Mouse (Mus musculus) left cerebral cortex, postnatal 36 days (tissue): ENCODE measurements around the gene Esp15. TPM values are rescaled to one million over a fixed set of nuclear protein-coding genes. Genes with fewer than 3 reads are reported as not detected.
"Not testable (repeated sequence)": the region's sequence is repeated elsewhere in the genome, so short reads cannot be mapped to it uniquely, and the experiment has no call there.

ENCODE experiments used
- DNase-seq, 2 experiments: peaks; one replicate each; pipeline ENCODE4 v3.0.0; 2021 to 2022; ENCODE audit warnings: low spot score in 2 of 2, mixed read lengths in 1 of 2
- intact Hi-C: fragments of 180-260 bp; cut with DNase I; formaldehyde crosslinking; loops from one replicate; pipeline ENCODE4 v1.15.1; 2025
- total RNA-seq, 2 experiments: library from RNA; stranded (reverse); gene quantifications; 2 replicates each; pipeline ENCODE4 v1.2.3; 2021

Esp15 gene
- total RNA-seq: not detected

DNA sequence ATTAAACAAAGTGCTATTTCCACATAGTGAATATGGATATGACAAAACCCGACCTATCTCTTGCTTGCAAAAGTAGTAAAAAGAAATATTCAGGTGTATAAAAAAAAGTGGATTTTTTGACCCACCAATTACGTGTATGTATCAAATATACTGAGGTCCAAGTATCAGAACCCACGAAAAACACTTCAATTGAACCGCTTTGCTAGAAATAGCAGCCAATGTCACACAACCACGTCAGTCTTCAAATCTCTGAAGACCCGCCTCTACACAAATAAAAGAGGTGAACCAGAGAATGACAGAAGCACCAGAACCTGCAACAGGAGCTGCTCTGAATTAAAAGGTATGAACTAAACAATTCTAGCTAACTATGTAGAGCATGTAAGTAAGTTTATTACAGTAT, at the start of gene Esp15:
Esp15 (plus strand) TSS at position 301 of the 400 bp plus-strand sequence.
- DNase-seq, intact Hi-C loops: not testable (repeated sequence)

DNA sequence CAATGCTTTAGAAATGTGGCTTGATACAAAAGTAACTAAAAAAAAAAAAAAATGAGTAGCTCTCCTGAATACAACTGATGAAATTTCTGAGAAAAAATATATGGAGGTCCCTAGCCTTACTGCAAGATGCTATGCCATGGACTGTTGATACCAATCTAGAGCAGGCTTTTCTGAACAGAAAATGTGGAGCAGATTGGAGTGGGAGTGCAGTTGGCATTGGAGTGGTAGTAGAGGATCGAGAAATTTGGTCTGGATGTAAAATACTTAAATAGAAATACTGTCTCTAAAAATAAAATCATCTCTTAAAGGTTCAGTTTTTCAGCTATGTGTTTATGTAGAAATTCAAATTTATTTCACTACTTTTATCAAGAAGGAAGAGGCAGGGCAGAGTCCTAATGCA, 49.2 kb upstream of the Esp15 start:
- intact Hi-C loops: no loop called here
- DNase-seq: no peak

Other genes starting within 250 kb of the Esp15 start
- gene Esp18, start 234.6 kb upstream of the Esp15 start, total RNA-seq: not detected
- gene Esp16, start 104.8 kb upstream of the Esp15 start, total RNA-seq: not detected